Mouse (Mus musculus) cerebellum, postnatal 10 days (tissue): ENCODE data around the gene Cnst.
A peak's percentile ranks its signal among the peaks of the same experiment; 100 is the strongest.

ENCODE experiments used
- DNase-seq, 2 experiments: peaks; one replicate each; pipeline ENCODE4 v3.0.0; 2021; ENCODE audit warnings: mixed read lengths in 2 of 2

Cnst gene

DNA sequence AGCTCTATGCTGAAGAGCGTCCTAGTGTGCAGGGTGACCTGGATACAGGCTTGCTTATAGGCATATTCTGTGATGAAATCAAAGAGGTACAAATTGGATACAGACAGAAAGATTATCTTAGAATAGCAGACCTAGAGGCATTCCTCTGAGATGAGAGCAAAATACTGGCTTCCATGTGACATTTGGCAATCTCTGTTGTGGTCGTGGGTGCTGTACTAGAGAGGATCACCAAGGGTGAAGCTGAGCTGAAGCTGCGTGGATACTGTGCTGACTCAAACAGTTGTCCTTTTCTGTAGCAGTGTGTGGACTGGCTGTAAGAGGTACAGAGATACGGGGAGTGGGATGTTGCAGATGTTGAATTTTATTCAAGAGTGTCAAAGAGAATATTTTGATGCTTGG lies 7.8 kb downstream of the Cnst start:
- no peak for DNase-seq

DNA sequence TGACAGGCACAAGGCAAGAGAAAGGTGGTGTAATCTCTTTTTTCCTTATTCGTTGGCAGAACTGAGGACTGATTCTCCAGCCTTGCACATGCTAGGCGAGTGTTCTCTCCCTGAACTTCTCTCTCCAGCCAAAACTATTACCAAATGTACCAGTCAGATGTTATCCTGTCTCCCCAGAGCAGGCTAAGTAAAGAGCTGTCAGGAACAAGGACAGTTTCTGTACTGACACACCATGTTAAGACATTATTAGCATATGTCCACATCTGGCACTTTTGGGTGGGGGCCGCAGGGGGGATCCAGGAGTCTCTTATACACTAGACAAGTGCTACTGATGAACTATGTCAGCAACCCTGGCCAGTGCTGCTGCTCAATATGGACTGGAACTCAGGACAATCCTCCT lies 10.8 kb downstream of the Cnst start:
- no peak for DNase-seq

DNA sequence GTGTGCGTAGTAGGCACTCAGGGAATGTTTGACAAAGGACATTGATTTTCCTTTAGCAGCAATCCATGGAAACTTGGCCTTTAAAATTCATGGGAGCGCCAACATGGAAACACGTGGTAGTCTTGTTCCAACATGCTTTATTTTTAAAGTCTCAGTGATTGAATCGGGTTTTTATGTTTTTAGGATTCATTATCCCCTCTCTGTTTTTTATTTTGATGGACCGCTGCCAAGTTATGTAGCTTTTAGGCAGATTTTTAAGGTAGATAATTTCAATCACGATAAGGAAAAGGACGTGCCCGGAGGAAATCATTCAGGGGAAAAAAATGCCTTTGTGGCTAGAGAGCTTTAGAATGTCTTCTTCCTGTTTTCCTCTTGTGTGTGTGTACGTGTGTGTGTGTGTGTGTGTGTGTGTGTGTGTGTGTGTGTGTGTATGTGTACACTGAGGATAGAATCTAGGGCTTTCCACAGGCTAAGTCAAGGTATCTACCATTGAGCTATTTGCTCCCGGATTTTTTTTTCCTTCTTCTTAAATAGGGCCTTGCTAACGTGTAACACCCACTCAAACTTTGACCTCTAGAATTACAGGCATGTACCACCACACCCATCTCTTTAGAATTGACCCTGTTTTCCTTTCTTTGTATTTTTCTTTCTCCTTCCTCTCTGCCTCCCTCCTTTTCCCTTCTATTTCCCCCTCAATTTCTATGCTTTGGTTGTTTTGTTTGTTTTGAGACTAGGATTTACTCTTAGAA lies 13.4 kb downstream of the Cnst start:
- DNase-seq: no peak

DNA sequence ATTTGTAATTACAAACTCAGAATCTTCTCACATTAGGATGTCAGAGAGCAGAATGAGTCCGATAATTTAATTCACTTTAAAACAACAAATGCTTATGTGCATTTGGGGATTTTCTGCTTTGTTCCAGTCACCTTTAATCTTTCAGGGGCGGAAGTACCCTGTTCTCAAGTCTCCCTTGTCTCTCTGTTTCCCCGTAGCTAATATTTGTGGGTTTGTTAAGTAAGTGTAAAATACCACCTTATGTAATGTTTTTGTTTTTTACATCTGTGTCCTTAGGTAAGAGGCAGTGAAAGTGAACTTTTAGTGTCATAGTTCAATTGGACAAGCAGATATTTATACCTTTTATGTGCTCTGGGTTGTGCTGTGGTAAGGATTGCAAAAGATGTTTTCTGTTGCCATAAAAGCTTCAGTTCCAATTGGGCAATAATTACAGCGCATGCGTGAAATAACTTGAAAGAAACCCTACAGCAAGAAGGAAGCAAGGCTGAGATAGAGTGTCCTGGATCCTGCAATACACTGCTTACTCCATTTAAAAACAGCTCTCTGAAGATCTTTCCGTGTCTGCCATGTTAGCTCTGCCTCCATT lies 14.8 kb downstream of the Cnst start:
- no peak for DNase-seq

DNA sequence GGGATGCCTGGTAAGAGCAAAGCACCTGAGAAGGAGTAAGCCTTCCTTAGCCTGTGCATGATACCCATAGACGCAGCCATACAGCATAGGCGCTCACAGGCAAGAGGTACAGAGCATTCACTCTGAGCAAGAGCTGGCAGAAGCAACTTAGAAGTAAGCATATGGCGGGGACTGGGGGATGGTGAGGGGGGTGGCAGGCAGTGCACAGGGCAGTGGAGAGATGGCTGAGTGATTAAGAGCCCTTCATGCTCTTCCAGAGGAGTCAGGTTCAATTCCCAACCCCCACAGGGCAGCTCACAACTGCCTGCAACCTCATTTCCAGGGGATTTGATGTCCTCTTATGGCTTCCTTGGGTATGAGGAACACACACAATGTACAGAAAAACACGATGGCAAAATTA lies 17.0 kb downstream of the Cnst start:
- DNase-seq: peak in 1 of 2 experiments; percentile 58

DNA sequence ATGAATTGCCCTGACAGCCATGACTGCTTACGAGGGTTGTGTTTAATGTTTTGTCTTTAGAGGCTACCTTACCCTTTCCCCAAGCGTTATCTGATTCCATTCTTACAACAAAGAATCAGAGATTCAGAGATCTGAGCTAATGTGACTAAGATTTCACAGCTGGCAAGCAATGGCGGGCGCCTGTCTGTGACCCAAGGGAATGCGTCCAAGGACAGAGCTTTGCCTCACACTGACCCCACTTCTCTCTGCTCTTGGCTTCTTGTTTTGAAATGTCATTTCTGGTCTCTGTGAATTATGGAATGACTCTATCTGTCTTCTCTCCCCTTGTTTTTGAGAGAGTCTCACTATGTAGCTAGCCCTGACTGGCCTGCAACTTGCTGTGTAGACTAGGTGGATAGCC lies 17.8 kb downstream of the Cnst start:
- no peak for DNase-seq

DNA sequence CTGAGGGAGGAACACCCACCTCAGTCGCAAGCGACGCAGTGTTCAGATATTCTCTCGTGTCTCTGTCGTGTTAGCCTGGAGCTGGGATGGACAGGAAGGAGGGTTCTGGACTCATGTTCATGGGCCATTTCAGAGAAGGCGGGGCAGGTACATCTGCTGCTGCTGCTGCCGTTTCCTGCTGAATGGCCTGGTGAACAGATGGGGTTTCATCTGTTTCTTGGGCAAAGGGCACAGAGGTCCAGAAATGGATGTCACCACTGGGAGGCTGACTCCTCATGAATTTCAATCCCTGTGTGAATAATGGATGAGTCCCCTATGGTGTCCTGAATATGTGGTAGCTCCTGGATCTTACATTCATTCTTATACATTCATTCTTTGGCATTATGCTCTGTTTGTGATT lies 21.4 kb downstream of the Cnst start:
- peak; percentile 36 to 41 for DNase-seq

DNA sequence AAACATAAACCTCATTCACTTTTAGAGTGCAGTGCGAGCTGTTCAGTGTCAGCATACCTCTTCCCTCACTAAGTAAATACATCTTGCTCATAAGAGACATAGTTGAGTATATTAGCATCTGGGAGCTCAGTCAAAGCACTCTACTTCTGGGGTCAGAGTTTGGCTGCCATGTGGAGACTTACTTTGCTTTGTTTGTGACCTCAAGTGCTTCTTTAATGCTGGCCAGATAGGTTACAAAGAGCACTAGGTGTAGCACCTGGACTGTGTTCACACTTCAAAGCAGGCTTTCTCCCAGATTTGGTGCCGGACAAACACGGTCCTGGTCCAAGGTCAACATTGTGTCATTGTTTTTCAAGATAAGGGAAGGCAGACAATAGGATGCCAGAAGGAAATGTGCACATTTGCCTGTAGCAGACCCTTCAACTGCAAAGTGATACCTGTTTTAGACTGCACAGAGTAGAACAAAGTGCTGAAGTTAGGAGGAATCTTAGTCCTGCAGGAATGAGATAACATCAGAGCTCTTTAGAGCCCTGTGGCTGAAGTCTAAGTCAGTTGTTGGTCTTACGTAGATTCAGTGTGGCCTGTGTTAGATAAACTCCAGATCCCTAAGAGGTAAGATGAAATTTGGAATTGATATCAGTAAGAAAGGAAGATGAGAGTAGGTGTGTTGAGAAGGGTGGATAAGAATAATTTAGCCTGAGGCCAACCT lies 22.7 kb downstream of the Cnst start:
- no peak for DNase-seq

DNA sequence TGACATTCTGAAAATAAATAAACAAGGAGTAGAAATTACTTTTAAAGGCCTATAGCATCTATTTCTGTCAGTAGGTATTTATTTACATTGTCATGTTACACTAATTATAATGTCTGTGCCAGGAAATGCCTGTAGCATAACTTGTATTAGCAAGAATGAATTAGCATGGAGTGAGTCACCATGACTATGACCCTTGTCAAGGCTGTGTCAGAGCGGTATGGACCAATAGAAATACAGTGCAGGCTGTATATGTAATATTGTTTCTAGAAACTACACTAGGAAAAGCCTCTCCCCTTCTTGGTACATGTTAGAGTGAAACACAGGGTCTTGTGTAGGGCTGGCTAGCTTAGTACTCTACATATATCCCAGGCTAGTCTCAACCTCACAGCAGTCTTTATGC lies 24.3 kb downstream of the Cnst start:
- DNase-seq: no peak

DNA sequence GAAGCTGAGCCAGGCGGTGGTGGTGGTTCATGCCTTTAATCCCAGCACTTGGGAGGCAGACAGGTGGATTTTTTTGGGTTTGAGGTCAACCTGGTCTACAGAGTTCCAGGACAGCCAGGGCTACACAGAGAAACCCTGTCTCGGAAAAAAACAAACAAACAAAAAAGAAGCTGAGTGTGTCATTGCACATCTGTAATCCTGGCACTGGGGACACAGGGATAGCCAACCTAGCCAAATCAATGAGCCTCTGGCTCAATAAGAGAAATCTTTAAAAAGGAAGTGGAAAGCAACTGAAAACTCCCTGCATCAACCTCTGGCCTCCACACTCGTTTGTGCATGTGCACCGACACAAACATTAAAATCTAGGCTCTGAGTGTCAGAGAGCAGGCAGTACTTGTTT lies 25.5 kb downstream of the Cnst start:
- no peak for DNase-seq

DNA sequence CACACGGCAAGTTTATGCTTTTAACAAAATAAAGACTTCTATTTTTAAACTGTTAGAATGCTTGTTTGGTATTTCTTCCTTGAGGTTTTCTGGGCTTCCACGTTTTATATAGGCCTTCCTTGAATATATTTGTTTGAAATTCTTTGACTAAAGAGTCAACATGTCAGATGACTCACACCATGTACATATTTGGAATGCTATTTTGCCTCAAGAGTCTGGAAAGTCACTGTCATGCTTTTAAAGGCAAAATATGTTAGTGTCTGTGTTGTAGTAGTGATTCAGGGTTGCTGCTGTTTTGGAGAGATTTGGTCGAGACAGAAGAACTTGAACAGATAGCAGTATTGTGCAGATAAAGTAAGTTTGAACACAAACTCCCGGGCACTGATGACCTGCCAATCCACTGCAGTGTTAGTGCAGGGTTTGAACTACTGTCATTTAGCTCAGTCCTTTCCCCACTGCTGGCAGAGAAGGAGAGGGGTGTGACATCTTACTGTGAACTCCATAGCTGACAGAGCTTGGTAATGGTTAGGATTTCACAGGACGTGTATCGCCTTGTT lies 27.6 kb downstream of the Cnst start:
- DNase-seq: no peak

DNA sequence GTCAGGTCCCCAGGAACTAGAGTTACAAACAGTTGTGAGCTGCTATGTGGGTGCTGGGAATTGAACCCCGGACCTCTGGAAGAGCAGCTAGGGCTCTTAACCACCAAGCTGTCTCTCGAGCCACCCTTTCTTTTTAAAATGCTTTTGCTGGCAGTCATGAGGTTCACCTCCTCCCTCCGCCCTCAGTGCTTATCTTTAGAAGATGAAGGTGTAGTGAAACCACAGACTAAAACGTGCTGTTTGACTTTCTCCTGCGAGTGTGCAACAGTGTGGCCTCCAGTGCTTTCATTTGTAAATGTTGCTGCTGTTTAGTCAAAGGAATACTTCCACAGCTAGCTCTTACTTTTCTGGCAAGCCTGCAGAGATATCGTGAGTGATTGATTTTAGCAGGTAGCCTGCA lies 32.5 kb downstream of the Cnst start:
- no peak for DNase-seq

DNA sequence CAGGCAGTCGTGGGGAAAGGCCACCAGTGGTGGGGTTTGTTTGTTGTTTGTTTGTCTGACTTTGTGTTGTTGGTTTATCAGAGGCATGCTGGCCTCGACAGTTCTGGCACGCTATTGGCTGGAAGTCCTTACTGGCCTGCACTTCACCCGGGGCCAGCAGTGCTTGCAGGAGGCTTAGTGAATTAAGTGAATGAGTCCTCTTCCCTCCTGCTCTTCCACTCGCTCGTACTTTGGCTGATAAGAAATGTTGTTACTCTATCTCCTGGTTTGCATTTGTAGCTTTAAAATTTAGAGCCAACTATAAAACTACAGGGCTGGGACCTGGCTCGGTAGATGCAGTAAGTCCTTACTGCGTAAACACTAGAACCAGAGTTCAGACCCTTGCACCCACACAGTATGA lies 34.0 kb downstream of the Cnst start:
- no peak for DNase-seq

DNA sequence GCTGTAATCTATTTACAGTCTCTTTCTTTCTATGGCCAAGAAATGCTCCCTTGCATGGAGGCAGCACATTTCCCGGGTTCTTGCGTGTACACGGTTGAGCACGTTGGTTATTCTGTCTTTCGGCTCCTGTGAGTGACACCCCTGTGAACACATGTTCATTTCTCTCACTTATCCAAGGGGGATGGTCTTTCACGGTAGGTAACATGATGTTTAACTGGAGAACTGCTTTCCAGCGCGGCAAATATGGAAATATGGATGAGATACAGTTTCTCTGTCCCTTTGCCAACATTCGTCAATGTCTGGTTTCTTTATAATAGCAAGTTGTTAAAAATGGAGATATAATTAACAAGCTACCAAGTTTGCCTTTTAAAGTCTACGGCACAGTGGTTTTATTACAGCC lies 35.3 kb downstream of the Cnst start:
- DNase-seq: no peak

DNA sequence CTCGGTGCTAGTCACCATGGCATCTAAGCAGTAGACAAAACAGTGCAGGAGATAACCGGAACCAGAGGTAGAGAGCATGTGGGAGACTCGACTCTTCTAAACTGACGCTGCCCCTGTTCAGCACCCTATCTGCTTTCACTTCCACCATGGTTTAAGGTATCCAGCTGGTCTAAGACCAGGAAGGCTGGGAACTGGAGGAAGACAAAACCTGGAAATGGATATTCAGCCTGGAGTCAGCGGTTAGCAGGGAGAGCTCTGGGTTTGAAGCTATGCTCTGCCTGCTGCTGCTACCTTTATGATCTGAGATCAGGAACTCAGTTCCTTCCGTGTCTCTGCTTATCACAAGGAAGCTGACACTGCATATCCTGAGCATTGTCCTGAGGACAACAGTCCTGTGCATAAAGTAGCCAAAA lies 35.9 kb downstream of the Cnst start:
- no peak for DNase-seq

DNA sequence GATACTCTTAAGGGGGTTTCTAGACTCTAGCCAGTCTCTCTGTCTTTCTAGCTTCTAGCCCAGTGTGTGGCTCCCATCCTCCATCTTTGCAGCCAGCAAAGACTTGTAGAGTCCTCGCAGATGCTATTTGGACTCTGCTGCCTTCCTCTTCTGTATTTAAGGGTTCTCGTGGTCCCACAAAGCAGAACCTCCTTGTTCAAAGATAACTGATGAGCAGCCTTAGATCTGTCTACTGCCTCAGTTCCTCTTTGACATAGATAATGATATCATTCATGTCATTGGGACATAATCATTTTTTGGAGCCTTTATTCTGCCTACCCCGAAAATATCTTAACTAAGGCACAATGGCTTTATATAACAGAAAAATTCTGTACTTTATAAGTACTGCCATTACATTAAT lies 36.9 kb downstream of the Cnst start:
- DNase-seq: no peak

DNA sequence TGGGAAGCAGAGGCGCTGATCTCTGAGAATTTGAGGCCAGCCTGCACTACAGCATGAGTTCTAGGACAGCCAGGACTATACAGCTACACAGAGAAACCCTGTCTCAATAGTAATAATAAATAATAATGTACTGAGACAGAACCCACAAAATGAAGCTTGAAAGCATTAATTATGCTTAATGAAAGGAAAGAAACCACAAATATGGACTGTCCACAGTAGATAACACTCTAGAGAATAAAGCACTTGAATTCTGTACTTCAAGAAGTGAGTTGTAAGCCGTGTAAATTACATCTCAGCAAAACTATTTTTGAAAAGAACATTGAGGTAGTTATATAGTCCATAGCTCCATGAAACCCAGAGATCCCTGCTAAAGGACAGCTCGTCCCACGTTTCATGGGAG lies 38.0 kb downstream of the Cnst start:
- DNase-seq: no peak

DNA sequence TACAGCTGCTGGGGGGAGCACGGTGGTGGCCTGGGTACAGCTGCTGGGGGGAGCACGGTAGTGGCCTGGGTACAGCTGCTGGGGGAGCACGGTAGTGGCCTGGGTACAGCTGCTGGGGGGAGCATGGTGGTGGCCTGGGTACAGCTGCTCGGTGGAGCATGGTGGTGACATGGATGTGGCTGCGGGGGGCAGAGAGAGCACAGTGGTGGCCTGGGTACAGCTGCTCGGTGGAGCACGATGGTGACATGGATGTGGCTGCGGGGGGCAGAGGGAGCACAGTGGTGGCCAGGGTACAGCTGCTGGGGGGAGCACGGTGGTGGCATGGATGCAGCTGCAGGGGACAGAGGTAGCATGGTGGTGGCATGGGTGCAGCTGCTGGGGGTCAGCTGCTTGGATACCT lies 39.5 kb downstream of the Cnst start:
- DNase-seq: no peak

DNA sequence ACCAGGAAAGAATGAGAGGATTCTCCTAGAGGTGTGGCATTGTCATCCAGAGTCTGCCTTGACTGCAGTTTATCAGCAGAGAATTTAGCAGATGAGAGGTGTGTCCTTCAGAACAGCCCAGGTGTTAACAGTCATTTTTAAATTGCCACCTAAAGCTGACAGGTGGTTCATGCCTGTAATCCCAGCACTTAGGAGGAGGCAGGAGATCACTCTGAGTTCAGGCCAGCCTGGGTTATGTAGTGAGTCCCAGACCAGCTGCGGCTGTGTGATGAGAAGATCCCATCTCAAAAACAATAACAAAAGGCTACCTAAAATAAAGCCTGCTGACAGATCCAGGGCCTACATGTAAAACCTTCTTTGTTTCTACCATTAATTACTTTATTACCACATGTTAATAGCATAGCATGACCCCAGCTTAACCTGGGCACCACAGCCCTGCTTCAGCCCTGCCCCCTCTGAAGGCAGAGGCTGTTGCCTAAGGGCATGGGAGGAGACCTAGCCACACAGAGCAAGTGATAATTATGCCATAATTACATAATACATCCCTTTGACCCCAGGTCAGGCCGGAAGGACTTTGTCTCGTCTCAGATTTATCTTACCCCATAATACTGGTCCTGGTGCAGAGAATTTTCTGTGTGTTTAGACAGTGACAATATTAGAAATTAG lies 40.4 kb downstream of the Cnst start:
- DNase-seq: no peak

DNA sequence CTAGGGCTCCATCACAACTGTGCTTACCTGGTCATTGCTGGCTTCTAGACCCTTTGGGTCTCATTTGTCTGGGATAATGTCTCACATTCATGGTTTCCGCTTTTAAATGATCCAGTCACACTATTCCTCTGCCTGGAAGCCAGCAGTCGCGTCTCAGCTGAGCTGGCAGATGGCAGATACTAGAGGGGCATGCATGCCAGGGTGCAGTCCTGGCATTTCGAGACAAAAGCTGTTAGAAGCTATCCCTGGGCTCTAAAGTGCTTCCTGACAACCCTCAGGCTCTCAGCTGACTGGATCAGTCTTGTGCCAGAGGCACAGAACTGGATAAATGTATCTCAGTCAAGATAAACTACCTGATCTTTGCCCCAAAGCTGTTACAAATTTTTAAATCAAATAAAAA lies 42.1 kb downstream of the Cnst start:
- DNase-seq: peak; percentile 75 to 83

DNA sequence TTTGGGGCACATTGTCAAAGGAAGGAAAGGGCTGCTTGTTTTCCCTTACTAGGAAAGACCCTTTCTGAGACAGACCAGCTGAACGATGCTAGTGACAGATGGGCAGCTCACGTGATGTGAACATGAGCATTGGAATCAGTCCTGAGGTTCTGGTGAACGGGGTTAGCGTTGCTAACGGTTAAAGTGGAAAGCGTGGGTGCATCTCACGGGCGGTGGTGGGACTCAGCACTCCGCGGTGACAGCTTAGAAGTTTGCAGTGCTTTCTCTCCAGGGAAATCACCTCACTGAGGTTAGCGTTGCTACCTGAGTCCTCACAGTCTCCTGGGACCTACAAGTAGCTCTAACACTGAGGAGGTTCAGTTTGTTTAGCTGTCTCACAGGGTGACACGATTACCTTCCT lies 45.5 kb downstream of the Cnst start:
- peak; percentile 81 to 84 for DNase-seq

DNA sequence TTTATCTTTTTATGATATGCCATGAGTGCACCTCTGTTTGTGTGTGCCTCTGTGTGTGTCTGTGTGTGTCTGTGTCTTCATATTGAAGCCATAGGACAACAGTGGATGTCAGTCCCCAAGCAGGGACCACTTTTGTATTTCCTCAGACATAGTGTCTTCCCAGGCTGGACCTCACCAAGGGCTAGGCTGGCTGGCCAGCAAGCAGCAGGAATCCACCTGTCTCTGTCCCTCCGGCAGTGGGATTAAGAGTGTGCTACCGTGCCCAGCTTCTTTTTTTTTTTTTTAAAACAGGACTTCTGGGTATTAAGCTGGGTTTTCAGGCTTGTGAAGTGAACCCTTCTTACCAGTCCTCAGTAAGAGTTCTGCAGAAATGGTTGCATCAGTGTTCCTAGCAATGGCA lies 46.0 kb downstream of the Cnst start:
- DNase-seq: peak; percentile 46 to 59

DNA sequence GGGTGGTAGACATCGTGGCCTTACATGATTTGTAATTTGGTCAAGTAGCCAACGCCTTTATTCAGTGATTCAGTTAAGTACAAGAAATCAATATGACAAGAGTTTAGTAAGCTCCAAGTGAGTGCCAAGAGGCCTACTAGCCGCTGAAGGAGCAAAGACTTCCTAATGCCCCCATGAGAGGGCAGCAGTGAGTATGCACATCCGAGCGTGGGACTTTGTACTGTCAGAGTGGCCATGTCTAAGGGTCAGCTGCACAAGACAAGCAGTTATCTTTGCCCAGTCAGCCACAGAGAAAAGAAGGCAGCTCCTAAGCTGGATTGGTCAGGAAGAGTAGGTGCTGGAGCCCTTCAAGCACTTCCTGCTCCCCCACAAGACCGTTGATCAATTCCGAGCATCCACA lies 46.8 kb downstream of the Cnst start:
- DNase-seq: peak; percentile 49 to 62

DNA sequence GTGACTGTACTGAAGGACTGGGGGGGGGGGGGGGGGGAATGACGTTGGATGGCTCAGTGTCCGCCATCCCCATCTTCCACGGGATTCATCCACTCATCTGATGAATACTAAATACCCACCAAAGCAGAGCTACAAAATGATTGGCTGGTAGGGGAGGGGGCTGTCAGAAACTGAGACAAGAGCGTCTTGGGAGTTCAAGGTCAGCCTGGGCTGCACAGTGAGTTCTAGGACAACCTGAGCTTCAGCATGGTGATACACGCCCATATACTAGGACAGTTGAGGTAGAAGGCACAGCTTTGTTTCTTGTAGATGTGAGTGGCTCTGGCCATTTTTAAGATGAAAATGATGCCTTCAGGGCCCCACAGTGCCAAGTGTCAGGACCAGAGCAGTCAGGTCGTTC lies 52.2 kb downstream of the Cnst start:
- DNase-seq: no peak
